Mouse (Mus musculus) brain, embryonic 18.5 days (tissue): Measurements from ENCODE around the gene Ccnl1.

ENCODE experiments used
- DNase-seq: peaks from one replicate; pipeline ENCODE4 v3.0.0-alpha.2; 2012; ENCODE audit warnings: low read depth, low spot score

Ccnl1 gene

DNA sequence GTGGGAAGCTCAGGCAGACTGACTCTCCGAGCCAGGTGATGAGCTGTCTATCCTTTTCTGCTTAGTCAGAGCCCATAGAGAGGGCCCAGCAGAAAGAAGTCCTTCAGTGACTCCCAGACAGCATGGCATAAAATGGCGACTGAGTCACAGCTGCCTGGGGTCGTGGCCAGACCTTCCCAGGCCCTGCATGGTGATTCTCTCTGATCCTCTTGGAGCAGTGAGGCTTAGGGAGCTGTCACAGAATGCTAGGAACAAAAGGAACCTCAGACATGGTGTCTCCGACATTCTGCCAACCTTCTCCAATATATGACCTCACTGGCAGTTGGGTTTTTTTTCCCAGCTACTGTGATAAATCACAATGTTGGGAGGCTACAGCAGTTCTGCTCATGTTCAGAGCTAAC, 30.9 kb downstream of the Ccnl1 start:
- no peak for DNase-seq

- DNase-seq = no peak
Observed at GRCm38 (mm10) chr3:65926426-65926825, 31.6 kb downstream of the Ccnl1 start.

- no peak for DNase-seq
Observed at GRCm38 (mm10) chr3:65925058-65925740, 32.9 kb downstream of the Ccnl1 start.

GRCm38 (mm10) chr3:65922420-65922819, 35.6 kb downstream of the Ccnl1 start:
- DNase-seq = no peak

DNA sequence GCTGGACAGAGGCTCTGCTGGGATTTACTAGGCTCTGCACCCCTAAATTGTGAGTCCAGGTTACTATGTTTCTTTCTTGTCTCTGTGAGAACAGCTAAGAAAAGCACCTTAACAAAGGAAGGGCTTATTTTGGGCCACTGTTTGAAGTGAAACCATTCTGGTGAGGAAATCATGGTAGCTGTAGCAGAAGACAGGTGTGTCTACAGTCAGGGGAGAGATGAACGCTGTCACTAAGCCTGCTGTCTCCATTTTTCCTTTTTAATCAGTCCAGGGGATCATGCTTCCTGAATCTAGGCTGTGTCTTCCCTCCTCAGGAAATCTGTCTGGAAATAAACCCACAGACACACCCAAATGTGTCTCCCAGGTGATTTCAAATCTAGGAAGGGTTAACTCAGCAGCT, 36.4 kb downstream of the Ccnl1 start:
- no peak for DNase-seq

- DNase-seq = no peak
Observed at GRCm38 (mm10) chr3:65919016-65919415, 39.0 kb downstream of the Ccnl1 start.

DNA sequence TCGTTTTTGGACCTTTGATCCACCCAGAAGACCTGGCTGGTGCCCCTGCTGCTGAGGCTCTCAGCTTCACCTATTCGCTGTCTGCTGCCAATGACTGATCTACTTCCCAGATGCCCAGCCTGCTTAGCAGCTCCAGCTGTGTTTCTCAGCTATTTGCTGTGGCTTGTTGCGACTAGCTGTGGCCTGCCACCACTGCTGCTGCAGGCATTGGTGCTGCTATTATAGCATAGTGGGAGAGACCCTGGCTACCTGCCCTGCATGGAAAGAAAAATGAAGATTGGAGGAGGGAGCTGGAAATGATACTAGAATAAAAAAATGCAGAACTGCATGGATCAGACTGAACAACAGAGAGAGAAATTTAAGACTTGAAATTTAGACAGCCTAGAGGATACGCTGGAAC, 45.1 kb downstream of the Ccnl1 start:
- DNase-seq = no peak

DNA sequence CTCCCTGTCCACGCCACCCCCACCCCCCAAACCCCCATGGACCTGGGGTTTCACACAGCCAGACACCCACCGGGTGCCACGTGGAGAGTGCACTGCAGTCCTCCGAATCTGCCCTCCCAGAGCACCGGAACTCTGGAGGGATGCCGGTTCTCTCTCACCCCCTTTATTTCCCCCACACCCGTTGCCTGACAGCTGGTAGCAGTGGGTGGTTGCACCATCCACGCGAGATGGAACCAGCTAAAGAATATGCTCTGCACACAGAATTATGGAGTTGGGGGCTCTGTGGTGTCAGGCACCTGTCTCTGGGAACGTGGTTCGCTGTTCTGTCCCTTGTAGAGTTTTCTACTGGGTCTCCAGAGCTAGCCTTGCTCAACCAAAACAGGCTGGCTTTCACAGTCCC, 45.8 kb downstream of the Ccnl1 start:
- no peak for DNase-seq

- no peak for DNase-seq
Observed at GRCm38 (mm10) chr3:65911265-65911664, 46.8 kb downstream of the Ccnl1 start.

DNA sequence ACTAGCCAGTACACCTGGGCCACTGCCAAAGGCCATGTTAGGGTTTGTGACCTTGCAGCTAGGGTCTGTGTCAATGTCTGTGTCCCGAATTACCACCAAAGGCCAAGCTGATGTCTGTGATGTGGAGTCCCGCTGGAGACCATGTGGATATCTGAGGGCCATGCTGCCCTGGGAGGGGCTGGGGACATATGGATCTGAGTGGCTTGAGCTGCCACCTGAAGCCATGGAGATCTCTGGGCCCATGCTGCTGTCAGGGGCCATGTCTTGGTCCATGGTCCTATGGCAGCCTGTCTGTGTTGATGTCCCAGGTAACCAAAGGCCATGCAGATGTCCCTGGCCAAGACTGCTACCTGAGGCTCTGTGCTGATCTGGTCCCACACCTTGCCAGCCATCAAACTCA, 48.6 kb downstream of the Ccnl1 start:
- no peak for DNase-seq

GRCm38 (mm10) chr3:65907536-65907935, 50.5 kb downstream of the Ccnl1 start:
- DNase-seq = no peak

- DNase-seq = no peak
Observed at GRCm38 (mm10) chr3:65905281-65906169, 52.5 kb downstream of the Ccnl1 start.

- no peak for DNase-seq
Observed at GRCm38 (mm10) chr3:65904711-65905110, 53.3 kb downstream of the Ccnl1 start.

GRCm38 (mm10) chr3:65904106-65904505, 53.9 kb downstream of the Ccnl1 start:
- no peak for DNase-seq

DNA sequence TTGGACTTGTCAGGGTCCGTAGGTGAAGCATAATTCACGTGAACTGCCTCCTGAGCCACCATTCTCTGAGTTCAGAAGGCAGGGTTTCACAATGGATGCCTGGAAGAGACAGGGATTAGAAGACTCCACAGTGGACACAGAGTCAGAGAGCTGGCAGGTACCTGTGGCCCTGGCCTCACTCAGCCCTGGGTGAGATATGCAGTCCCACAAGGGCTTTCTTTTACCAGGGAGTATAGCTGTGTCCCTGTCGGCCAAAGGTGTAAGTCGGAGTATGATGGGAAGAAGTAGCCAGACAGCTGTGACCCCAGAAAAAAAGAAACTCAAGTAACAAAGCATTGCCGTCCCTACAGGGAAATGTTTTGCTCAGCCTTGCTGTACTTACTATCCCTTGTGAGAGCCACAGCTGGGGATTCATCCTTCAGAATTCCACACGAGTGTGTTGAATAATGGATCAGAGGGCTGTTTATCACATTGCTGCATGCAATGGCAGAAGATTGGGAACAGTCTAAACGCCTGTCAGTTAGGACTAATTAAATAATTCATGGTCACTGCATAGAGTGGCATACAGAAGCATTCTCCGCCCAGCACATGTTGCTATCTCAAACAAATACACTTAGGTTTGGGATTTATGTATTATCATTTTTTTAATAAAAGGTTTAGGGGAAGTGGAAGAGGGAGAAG, 59.3 kb downstream of the Ccnl1 start:
- DNase-seq = no peak

DNA sequence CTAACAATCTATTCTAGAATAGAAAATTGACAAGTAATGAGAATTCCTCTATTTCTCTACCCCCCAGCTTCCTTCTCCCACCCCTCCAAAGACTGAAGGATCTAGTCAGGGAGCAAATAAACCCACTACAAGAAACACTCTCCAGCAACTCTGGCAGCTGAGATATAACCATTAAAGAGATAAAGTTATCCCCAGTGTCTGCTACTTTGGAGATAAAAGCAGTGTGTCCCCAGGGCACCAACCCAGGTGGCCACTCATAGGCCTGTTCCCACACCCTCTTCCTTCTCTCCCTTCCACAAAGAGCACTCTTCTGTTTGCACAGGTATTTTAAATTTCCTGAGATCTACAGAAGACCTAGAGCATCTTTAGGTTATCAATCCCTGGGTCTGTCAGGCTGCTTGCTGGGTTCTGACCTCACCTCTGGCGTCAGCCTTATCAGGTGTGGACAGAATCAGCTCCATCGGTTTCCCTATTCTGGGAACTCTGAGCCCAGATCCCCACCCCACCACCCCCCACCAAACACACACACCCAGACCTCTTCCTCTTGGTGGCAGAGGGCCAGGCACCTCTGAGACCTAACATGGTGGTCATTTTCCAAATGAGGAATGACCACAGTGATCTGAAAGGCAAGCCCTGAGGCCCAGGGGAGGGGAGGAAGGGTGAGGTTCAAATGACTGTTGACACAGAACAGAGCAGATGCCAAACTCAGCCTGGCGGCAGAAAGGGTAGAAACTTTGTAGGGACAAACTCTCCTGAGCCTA, 60.6 kb downstream of the Ccnl1 start:
- no peak for DNase-seq
